Mouse (Mus musculus) cerebellum, adult 2 months (tissue): ENCODE measurements at regions not wholly inside any gene's neighbourhood (a gene's known extent, or its start where the extent isn't known, plus 50 kb on each side); places are given as distances from the start of the nearest gene placed in this dataset.

ENCODE experiments used
- DNase-seq, 2 experiments: peaks; one replicate each; pipeline ENCODE4 v3.0.0; 2021
- H3K27ac ChIP-seq: fragments of 200-500 bp; 2 replicates; pipeline ENCODE4 v1.5.1; 2012; ENCODE audit warnings: low read length, control low read depth, inconsistent platforms; ENCODE audit not compliant: insufficient read depth
- H3K27me3 ChIP-seq: fragments of 200-500 bp; 2 replicates; pipeline ENCODE4 v1.6.1; 2012; ENCODE audit warnings: inconsistent platforms, mild to moderate bottlenecking, low read length, moderate library complexity; ENCODE audit not compliant: control insufficient read depth, insufficient read depth
- H3K4me1 ChIP-seq: fragments of 200-500 bp; 2 replicates; pipeline ENCODE4 v1.6.1; 2011; ENCODE audit warnings: low read length; ENCODE audit not compliant: control insufficient read depth, insufficient read depth
- H3K4me3 ChIP-seq: fragments of 200-500 bp; replicated peaks from 2 replicates; pipeline ENCODE3; 2011; ENCODE audit warnings: mild to moderate bottlenecking, low read depth, low read length, control low read depth; ENCODE audit not compliant: insufficient read depth
- CTCF ChIP-seq: fragments of 200-500 bp; IDR thresholded peaks from 2 replicates; pipeline ENCODE4 v1.5.1; 2011; ENCODE audit warnings: low read depth, mild to moderate bottlenecking, control low read depth, low read length, moderate library complexity, borderline replicate concordance; ENCODE audit not compliant: insufficient read depth
- POLR2A ChIP-seq: fragments of 200-500 bp; IDR thresholded peaks from 2 replicates; pipeline ENCODE4 v1.6.1; 2011; ENCODE audit warnings: low read length, control low read depth, borderline replicate concordance; ENCODE audit not compliant: insufficient read depth
- WGBS: fragments of 180-500 bp; shearing (Covaris S2); methylation state at CpG from one replicate; pipeline ENCODE4 v1.1.7; 2018; 5-methylcytosine and 5-hydroxymethylcytosine counted together

DNA sequence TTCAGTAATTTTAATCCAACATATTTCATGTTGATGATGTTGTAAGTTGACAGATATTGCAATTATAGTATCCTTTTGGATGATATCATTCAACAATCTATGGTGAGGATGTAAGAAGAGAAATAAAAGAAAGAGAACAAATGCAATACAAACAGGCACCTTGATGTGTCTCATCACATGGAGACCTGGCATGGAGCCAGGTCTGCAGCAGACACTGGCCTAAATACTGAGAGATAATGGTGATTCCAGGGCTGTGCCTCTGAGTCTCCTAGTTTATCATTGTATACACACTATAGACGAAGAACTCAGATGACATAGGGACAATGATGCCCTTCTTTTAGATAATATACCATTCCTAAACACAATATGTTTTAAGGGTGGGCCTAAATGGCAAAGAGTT is 1068.5 kb upstream of the Klhl29 start:
- TF ChIP-seq POLR2A: no peak
- TF ChIP-seq CTCF: no peak
- Histone ChIP-seq H3K27me3 (no peaks in the 10 kb centered on the region), H3K4me1 (no peaks in the 10 kb centered on the region), H3K27ac (no peak overlapping the region), H3K4me3 (no peak overlapping the region)
- 61% methylated on average over 1 of the region's 1 CpGs for WGBS
- no peak for DNase-seq

DNA sequence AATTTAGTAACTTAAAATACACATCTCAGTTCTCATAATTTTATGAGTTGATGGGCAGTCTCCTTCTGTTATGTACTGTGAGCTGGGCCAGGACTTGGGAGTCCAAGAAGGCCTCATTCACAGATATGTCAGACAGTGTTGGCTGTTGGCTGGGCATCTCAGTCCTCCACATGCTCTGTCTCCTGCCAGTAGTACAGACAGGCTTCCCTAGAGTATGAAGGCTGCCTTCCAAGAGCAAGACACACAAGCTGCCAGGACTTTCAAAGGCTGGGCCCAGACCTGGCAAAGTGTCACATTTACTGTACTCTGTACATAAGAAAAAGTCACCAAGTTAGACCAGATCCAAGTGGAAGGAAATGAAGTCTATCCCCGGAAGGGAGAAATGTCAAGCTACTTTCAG is 1042.3 kb upstream of the Klhl29 start:
- no peaks in the 10 kb centered on the region for H3K27me3 ChIP-seq
- TF ChIP-seq CTCF (no peak), POLR2A (no peak)
- peak; percentile 7 to 47 for DNase-seq
- H3K27ac ChIP-seq: no peak overlapping the region
- no peak overlapping the region for H3K4me3 ChIP-seq
- H3K4me1 ChIP-seq: no peaks in the 10 kb centered on the region
- 12% methylated on average over 1 of the region's 1 CpGs for WGBS

DNA sequence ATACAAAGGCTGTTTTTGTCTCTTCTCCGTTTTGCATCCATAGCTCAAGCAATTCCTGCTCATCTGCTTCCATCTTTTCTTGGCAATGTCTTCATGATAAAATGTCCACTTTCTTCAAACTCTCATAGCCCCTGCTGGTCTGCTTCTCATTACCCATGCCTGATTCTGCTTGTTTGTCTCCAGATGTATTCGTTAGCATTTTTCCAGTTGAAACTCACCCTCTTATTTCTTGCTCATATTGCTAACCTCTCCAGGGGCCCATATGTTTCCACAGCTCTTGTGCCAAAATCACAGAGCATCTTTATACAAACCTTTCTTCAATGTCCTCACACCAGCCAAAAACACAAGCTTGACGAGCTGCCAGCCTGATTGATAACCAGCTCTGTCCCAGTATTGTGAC is 1025.1 kb upstream of the Klhl29 start:
- TF ChIP-seq POLR2A (no peak), CTCF (no peak)
- Histone ChIP-seq H3K27me3 (no peaks in the 10 kb centered on the region), H3K27ac (no peak overlapping the region), H3K4me1 (no peaks in the 10 kb centered on the region), H3K4me3 (no peak overlapping the region)
- no peak for DNase-seq
- 20% methylated on average over 3 of the region's 3 CpGs for WGBS

DNA sequence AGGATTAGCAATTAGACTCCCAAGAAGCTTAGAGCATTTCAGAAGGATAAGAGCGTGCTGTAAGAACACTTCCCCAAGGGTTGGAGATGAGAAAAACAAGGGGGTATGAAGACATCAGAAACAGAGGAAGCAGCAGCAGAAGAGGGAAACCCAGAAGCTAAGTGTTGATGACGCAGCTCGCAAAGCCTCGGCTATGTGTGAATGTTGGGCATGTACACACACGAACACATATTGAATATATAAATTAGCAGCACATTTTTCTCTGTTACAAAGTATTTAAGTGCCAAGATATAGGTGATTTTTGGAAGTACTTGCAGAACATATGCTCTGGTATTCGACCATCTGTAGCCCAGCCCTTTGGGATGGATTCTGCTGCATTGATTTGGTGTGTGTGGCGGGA is 1006.4 kb upstream of the Klhl29 start:
- no peak overlapping the region for H3K4me3 ChIP-seq
- H3K4me1 ChIP-seq: no peaks in the 10 kb centered on the region
- no peak for DNase-seq
- 89% methylated on average over 7 of the region's 7 CpGs for WGBS
- no peak for TF ChIP-seq CTCF
- TF ChIP-seq POLR2A: no peak
- no peak overlapping the region for H3K27ac ChIP-seq
- no peaks in the 10 kb centered on the region for H3K27me3 ChIP-seq

DNA sequence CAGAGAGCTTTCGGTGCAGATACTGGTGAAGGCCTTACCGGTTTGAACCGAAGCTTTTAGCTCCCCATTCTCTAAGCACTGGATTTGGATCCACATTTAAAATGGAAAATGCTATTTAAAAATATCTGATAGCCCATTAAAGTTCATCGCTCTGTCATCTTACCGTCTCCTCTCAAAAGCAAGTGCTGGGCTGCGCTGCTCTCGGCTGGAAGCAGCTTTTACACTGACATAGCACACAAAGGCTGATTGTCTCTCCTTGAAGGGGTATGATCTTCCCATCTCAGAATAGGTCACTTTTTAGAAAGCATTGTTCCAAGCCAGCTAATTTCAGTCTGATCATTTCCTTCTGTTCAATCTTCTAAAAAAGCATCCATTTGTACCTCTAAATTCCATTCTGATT is 992.1 kb upstream of the Klhl29 start:
- WGBS: 57% methylated on average over 7 of the region's 7 CpGs

More for the DNA sequence above, 992.1 kb upstream of the Klhl29 start:
- Histone ChIP-seq H3K4me3 (no peak overlapping the region), H3K27me3 (no peaks in the 10 kb centered on the region), H3K27ac (no peak overlapping the region), H3K4me1 (no peaks in the 10 kb centered on the region)
- no peak for DNase-seq
- TF ChIP-seq CTCF (no peak), POLR2A (no peak)
